Mouse (Mus musculus) kidney, embryonic 14.5 days (tissue): Measurements from ENCODE around the gene Zdhhc23. TPM values are rescaled to one million over a fixed set of nuclear protein-coding genes. Genes with fewer than 3 reads are reported as not detected.
A peak's percentile ranks its signal among the peaks of the same experiment; 100 is the strongest.

Source experiments
- ATAC-seq: fragments of 200-750 bp; cut with Nextera tagmentation; 2 replicates; pipeline ENCODE4 v1.8.0; 2017; ENCODE audit warnings: moderate number of reproducible peaks, mild to moderate bottlenecking, moderate TSS enrichment, moderate library complexity; ENCODE audit not compliant: low FRiP score, low TSS enrichment
- H3K27ac ChIP-seq: fragments of 300-500 bp; sonication (generic); 2 replicates; pipeline ENCODE4 v1.5.1; 2014; ENCODE audit warnings: low read depth, mild to moderate bottlenecking, low read length, moderate library complexity, mixed read lengths
- H3K27me3 ChIP-seq: fragments of 300-500 bp; sonication (generic); 2 replicates; pipeline ENCODE4 v1.6.1; 2014; ENCODE audit warnings: mild to moderate bottlenecking, low read length; ENCODE audit not compliant: control insufficient read depth, insufficient read depth
- H3K36me3 ChIP-seq: fragments of 300-500 bp; sonication (generic); 2 replicates; pipeline ENCODE4 v1.6.1; 2014; ENCODE audit warnings: low read length, mixed read lengths; ENCODE audit not compliant: control insufficient read depth, insufficient read depth
- H3K4me1 ChIP-seq: fragments of 300-500 bp; sonication (generic); 2 replicates; pipeline ENCODE4 v1.6.1; 2014; ENCODE audit warnings: low read length, mixed read lengths; ENCODE audit not compliant: control insufficient read depth, insufficient read depth
- H3K4me2 ChIP-seq: fragments of 300-500 bp; sonication (generic); replicated peaks from 2 replicates; pipeline ENCODE4 v1.6.1; 2014; ENCODE audit warnings: low read depth, mild to moderate bottlenecking, low read length
- H3K4me3 ChIP-seq: fragments of 300-500 bp; sonication (generic); 2 replicates; pipeline ENCODE4 v1.5.1; 2014; ENCODE audit warnings: mild to moderate bottlenecking, low read length
- H3K9ac ChIP-seq: fragments of 300-500 bp; sonication (generic); 2 replicates; pipeline ENCODE4 v1.6.1; 2014; ENCODE audit warnings: low read depth, mild to moderate bottlenecking, low read length, moderate library complexity
- H3K9me3 ChIP-seq: fragments of 300-500 bp; sonication (generic); 2 replicates; pipeline ENCODE4 v1.6.1; 2016; ENCODE audit warnings: low read length; ENCODE audit not compliant: control insufficient read depth
- WGBS: fragments of 180-500 bp; shearing (Covaris S2); extraction: QIAGEN DNeasy Blood & Tissue Kit; methylation state at CpG from one replicate; pipeline ENCODE4 v1.1.7; 2014; 5-methylcytosine and 5-hydroxymethylcytosine counted together
- polyA plus RNA-seq: library from polyadenylated mRNA; unstranded; fragments of >200 nt; fragmentation: Nextera tagmentation; extraction: Ambion mirVana; gene quantifications from 2 replicates; pipeline ENCODE4 v1.2.1, GENCODE M21; 2014

The Zdhhc23 gene
- polyA plus RNA-seq, 1 experiment from 2014 or later: 1.6 TPM

GRCm38 (mm10) chr16:44011010-44011409, 31.4 kb upstream of the Zdhhc23 start:
- Histone ChIP-seq H3K36me3 (no peaks in the 10 kb centered on the region), H3K9ac (no peak overlapping the region), H3K4me3 (no peak overlapping the region), H3K4me2 (no peak overlapping the region), H3K27me3 (no peaks in the 10 kb centered on the region), H3K27ac (no peak overlapping the region), H3K4me1 (no peaks in the 10 kb centered on the region), H3K9me3 (no peaks in the 10 kb centered on the region)
- 0 out of 2 replicates have a peak, but pooled peaks have one; percentile 55 for ATAC-seq
- WGBS: 50% methylated on average over 5 of the region's 5 CpGs

GRCm38 (mm10) chr16:44002086-44002485, 22.5 kb upstream of the Zdhhc23 start:
- no peaks in the 10 kb centered on the region for H3K36me3 ChIP-seq
- no peak overlapping the region for H3K27ac ChIP-seq
- no peak overlapping the region for H3K9ac ChIP-seq
- 60% methylated on average over 5 of the region's 5 CpGs for WGBS
- no peak for ATAC-seq
- H3K27me3 ChIP-seq: no peaks in the 10 kb centered on the region
- H3K4me3 ChIP-seq: no peak overlapping the region
- no peaks in the 10 kb centered on the region for H3K9me3 ChIP-seq
- no peak overlapping the region for H3K4me2 ChIP-seq
- H3K4me1 ChIP-seq: no peaks in the 10 kb centered on the region

GRCm38 (mm10) chr16:43999541-43999940, 19.9 kb upstream of the Zdhhc23 start:
- WGBS: 76% methylated on average over 5 of the region's 5 CpGs
- H3K9ac ChIP-seq: no peak overlapping the region
- H3K4me3 ChIP-seq: no peak overlapping the region
- H3K27me3 ChIP-seq: no peaks in the 10 kb centered on the region
- no peaks in the 10 kb centered on the region for H3K9me3 ChIP-seq
- H3K4me2 ChIP-seq: no peak overlapping the region
- H3K27ac ChIP-seq: no peak overlapping the region
- no peak for ATAC-seq
- H3K4me1 ChIP-seq: no peaks in the 10 kb centered on the region
- H3K36me3 ChIP-seq: no peaks in the 10 kb centered on the region

DNA sequence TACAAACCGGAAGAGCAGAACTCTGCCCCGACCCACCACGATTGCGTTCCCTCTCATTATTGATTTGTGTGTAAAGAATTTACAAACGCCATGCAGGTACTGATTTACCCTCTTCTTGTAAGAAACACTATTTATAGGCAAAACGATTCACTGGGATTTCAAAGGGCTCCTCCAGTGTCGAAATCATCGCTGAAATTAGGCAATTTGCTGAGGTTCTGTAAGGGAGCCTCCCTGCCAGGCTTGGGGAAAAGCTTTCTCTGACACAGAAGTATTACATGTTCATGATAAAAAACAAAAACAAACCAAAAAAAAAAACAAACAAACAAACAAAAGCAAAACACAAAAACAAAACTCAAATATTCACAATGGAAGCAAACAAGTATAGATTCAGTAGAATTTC, 19.5 kb upstream of the Zdhhc23 start:
- no peaks in the 10 kb centered on the region for H3K36me3 ChIP-seq
- H3K4me1 ChIP-seq: no peaks in the 10 kb centered on the region
- no peak for ATAC-seq
- 86% methylated on average over 8 of the region's 8 CpGs for WGBS
- H3K9ac ChIP-seq: no peak overlapping the region
- no peak overlapping the region for H3K27ac ChIP-seq
- no peak overlapping the region for H3K4me3 ChIP-seq
- no peaks in the 10 kb centered on the region for H3K9me3 ChIP-seq
- no peaks in the 10 kb centered on the region for H3K27me3 ChIP-seq
- no peak overlapping the region for H3K4me2 ChIP-seq

DNA sequence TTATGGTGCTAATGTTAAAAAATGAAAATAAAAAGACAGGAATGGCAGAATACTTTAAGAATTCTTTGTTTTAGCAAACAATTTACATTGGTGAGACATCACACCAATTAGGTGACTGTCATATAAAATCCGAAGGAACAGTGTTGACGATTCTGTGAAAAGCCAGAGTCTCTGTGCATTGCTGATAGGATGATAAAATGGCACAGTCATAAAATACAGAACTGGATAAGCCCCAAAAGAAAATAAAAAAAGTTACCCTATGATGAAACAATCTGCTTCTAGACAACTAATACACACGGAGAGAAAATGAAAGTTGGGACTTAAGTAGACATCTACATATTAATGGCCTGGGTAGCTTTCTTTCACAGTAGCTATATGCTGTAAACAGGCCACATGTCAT, 15.0 kb upstream of the Zdhhc23 start:
- Histone ChIP-seq H3K4me3 (no peak overlapping the region), H3K27ac (no peak overlapping the region), H3K27me3 (no peaks in the 10 kb centered on the region), H3K9ac (no peak overlapping the region), H3K36me3 (no peaks in the 10 kb centered on the region), H3K4me1 (no peaks in the 10 kb centered on the region), H3K9me3 (no peaks in the 10 kb centered on the region), H3K4me2 (no peak overlapping the region)
- no peak for ATAC-seq
- WGBS: 84% methylated on average over 3 of the region's 3 CpGs

GRCm38 (mm10) chr16:43986299-43986698, 6.7 kb upstream of the Zdhhc23 start:
- Histone ChIP-seq H3K4me1 (no peaks in the 10 kb centered on the region), H3K27me3 (no peaks in the 10 kb centered on the region), H3K9me3 (no peaks in the 10 kb centered on the region), H3K4me3 (no peak overlapping the region), H3K27ac (no peak overlapping the region), H3K4me2 (no peak overlapping the region), H3K36me3 (no peaks in the 10 kb centered on the region), H3K9ac (no peak overlapping the region)
- ATAC-seq: no peak
- WGBS: 89% methylated on average over 4 of the region's 4 CpGs

GRCm38 (mm10) chr16:43980110-43980609, 569 bp upstream of the Zdhhc23 start:
- H3K9ac ChIP-seq: peak overlapping the region; percentile 62
- no peaks in the 10 kb centered on the region for H3K9me3 ChIP-seq
- no peak for ATAC-seq
- H3K4me1 ChIP-seq: 0 out of 2 replicates have a peak, but pooled peaks cover 4% of the 10 kb centered on the region
- no peaks in the 10 kb centered on the region for H3K36me3 ChIP-seq
- peak overlapping the region; percentile 100 for H3K4me2 ChIP-seq
- H3K4me3 ChIP-seq: peak overlapping the region; percentile 71
- 28% methylated on average over 9 of the region's 9 CpGs for WGBS
- peaks cover 13% of the 10 kb centered on the region for H3K27me3 ChIP-seq
- no peak overlapping the region for H3K27ac ChIP-seq

- H3K4me3 ChIP-seq: peak overlapping the region; percentile 71
- 22% methylated on average over 7 of the region's 7 CpGs for WGBS
- H3K27ac ChIP-seq: no peak overlapping the region
- no peaks in the 10 kb centered on the region for H3K36me3 ChIP-seq
- peak overlapping the region; percentile 62; the same call in 1 of the 2 replicates for H3K9ac ChIP-seq
- H3K27me3 ChIP-seq: peaks cover 13% of the 10 kb centered on the region
- H3K4me1 ChIP-seq: 0 out of 2 replicates have a peak, but pooled peaks cover 4% of the 10 kb centered on the region
- peak overlapping the region; percentile 100 for H3K4me2 ChIP-seq
- no peak; the same call in 1 of the 2 replicates for ATAC-seq
- H3K9me3 ChIP-seq: no peaks in the 10 kb centered on the region
Observed at GRCm38 (mm10) chr16:43979010-43979327, 622 bp downstream of the Zdhhc23 start.

DNA sequence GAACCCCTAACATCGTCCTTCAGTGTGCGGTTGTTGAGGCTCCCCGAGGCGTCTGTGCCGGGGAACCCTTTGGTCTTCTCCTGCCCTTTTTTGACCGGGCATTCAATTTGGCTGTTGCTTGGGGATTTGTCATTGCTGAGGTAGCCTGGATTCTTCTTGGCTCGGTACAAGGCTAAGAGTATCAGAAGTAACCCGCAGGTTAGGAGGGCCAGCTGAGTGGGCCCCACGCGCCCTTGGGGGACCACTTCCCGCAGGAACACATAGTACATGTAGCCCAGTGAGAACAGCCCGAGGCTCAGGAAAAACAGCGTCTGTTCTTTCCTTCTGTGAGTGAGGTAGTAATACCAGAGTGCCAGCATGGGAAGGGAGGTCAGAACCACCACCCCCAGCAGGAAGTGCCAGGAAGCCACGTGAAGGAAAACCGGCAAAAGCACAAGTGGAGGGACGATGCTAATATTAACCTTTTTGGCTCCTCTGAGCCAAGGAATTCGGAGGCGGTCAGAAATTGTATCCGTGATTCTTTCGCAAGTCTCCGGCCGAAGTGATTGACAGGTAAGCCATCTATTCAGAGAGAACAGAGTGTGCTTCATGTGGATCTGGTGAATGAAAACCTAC, 5.9 kb downstream of the Zdhhc23 start:
- WGBS: 87% methylated on average over 22 of the region's 22 CpGs
- no peaks in the 10 kb centered on the region for H3K4me1 ChIP-seq
- no peak for ATAC-seq

More for the DNA sequence above, 5.9 kb downstream of the Zdhhc23 start:
- H3K27me3 ChIP-seq: peaks cover 2% of the 10 kb centered on the region; the same call in 1 of the 2 replicates
- no peak overlapping the region for H3K9ac ChIP-seq
- H3K4me3 ChIP-seq: no peak overlapping the region
- no peaks in the 10 kb centered on the region for H3K9me3 ChIP-seq
- H3K27ac ChIP-seq: no peak overlapping the region
- no peak overlapping the region for H3K4me2 ChIP-seq
- H3K36me3 ChIP-seq: no peaks in the 10 kb centered on the region
